Comparison of ENCODE assay signal across 18 mouse cellular contexts in genomic region chr5:122175402-122175801, GRCm38 (mm10). TPM values are rescaled to one million over a fixed set of nuclear protein-coding genes. Genes with fewer than 3 reads are reported as not detected.
DNase-seq lines count a peak whose midpoint lies in the region; ATAC-seq and TF ChIP-seq lines count a peak whose summit lies in the region.
"Had no signal": no experiment of that assay in that cellular context is flagged by ENCODE, and none has a peak within 500 bp of the region (broad histone marks: within the 10 kb centered on the region; RNA-seq: fewer than 3 reads in every experiment).

No protein-coding gene starts in this region.

- TF ChIP-seq CTCF in layer of hippocampus, adult 2 months (conservative IDR thresholded peaks at IDR 0.05): no peak

- no peak overlapping the region for H3K4me2 ChIP-seq in hindbrain, embryonic 13.5 days
- no peak overlapping the region for H3K4me2 ChIP-seq in hindbrain, embryonic 12.5 days (replicated peaks)
- H3K4me2 ChIP-seq in embryonic facial prominence, embryonic 15.5 days (replicated peaks): no peak overlapping the region
- H3K4me2 ChIP-seq: forebrain, embryonic 12.5 days; heart, embryonic 11.5 days; liver, embryonic 15.5 days; midbrain, embryonic 13.5 days had no signal

- DNase-seq in cerebellum, adult 11-12 months: peak; percentile 44
- no peak for DNase-seq in cerebellum, adult 11 months
- DNase-seq in layer of hippocampus, adult 2 months (ENCODE audit: low spot score in 2 of 2): peak in 1 of 2 experiments; percentile 9
- no peak for DNase-seq in layer of hippocampus, postnatal 25 days (ENCODE audit: extremely low spot score in 1 of 2, low spot score in 1 of 2)
- no peak for DNase-seq in frontal cortex, postnatal 36 days (ENCODE audit: low spot score in 2 of 2)
- DNase-seq: cerebellum, adult 18-20 months; gastrocnemius, postnatal 36 days; heart, postnatal 36 days; lung, postnatal 36 days; right cerebral cortex, postnatal 25 days; thymus, postnatal 4 days had no signal

- H3K36me3 ChIP-seq in hindbrain, embryonic 13.5 days: peaks cover 55% of the 10 kb centered on the region
- H3K36me3 ChIP-seq in hindbrain, embryonic 12.5 days: peaks cover 48% of the 10 kb centered on the region
- H3K36me3 ChIP-seq in embryonic facial prominence, embryonic 15.5 days: peaks cover 49% of the 10 kb centered on the region

- no peak for ATAC-seq in hindbrain, embryonic 13.5 days (ENCODE audit: low FRiP score)
- no peak for ATAC-seq in hindbrain, embryonic 12.5 days (ENCODE audit: low FRiP score)
- no peak for ATAC-seq in embryonic facial prominence, embryonic 15.5 days (ENCODE audit: insufficient number of reproducible peaks, low FRiP score, low TSS enrichment, low read depth)

- peak overlapping the region; percentile 30; the same call in 1 of the 2 replicates for H3K27ac ChIP-seq in hindbrain, embryonic 13.5 days
- no peak overlapping the region for H3K27ac ChIP-seq in hindbrain, embryonic 12.5 days
- H3K27ac ChIP-seq in layer of hippocampus, adult 2 months: peak overlapping the region; percentile 79
- H3K27ac ChIP-seq in embryonic facial prominence, embryonic 15.5 days (replicated peaks): no peak overlapping the region
- H3K27ac ChIP-seq: forebrain, embryonic 12.5 days; liver, embryonic 15.5 days; midbrain, embryonic 13.5 days had no signal

- no peak overlapping the region for H3K4me3 ChIP-seq in hindbrain, embryonic 13.5 days
- H3K4me3 ChIP-seq in hindbrain, embryonic 12.5 days: no peak overlapping the region
- H3K4me3 ChIP-seq in layer of hippocampus, adult 2 months: no peak overlapping the region
- H3K4me3 ChIP-seq in embryonic facial prominence, embryonic 15.5 days (replicated peaks): no peak overlapping the region
- H3K4me3 ChIP-seq: forebrain, embryonic 12.5 days; liver, embryonic 15.5 days; midbrain, embryonic 13.5 days had no signal

- no peaks in the 10 kb centered on the region for H3K27me3 ChIP-seq in hindbrain, embryonic 13.5 days
- no peaks in the 10 kb centered on the region for H3K27me3 ChIP-seq in hindbrain, embryonic 12.5 days
- H3K27me3 ChIP-seq in embryonic facial prominence, embryonic 15.5 days: no peaks in the 10 kb centered on the region
- H3K27me3 ChIP-seq: forebrain, embryonic 12.5 days; liver, embryonic 15.5 days; midbrain, embryonic 13.5 days had no signal

- WGBS in hindbrain, embryonic 13.5 days: 87% methylated on average over 2 of the region's 2 CpGs
- WGBS in hindbrain, embryonic 12.5 days: 70% methylated on average over 2 of the region's 2 CpGs
- WGBS in embryonic facial prominence, embryonic 15.5 days: 53% methylated on average over 2 of the region's 2 CpGs

- no peaks in the 10 kb centered on the region for H3K9me3 ChIP-seq in hindbrain, embryonic 13.5 days
- H3K9me3 ChIP-seq in hindbrain, embryonic 12.5 days (replicated peaks): no peaks in the 10 kb centered on the region
- H3K9me3 ChIP-seq in embryonic facial prominence, embryonic 15.5 days (replicated peaks): no peaks in the 10 kb centered on the region
- H3K9me3 ChIP-seq: forebrain, embryonic 12.5 days; liver, embryonic 15.5 days; midbrain, embryonic 13.5 days had no signal

- H3K9ac ChIP-seq in hindbrain, embryonic 13.5 days: no peak overlapping the region
- no peak overlapping the region for H3K9ac ChIP-seq in hindbrain, embryonic 12.5 days
- 0 out of 2 replicates have a peak overlapping the region, but pooled peaks have one; percentile 2 for H3K9ac ChIP-seq in embryonic facial prominence, embryonic 15.5 days
- H3K9ac ChIP-seq: forebrain, embryonic 12.5 days; liver, embryonic 15.5 days; midbrain, embryonic 13.5 days had no signal

- H3K4me1 ChIP-seq in hindbrain, embryonic 13.5 days (replicated peaks): no peaks in the 10 kb centered on the region
- no peaks in the 10 kb centered on the region for H3K4me1 ChIP-seq in hindbrain, embryonic 12.5 days
- no peaks in the 10 kb centered on the region for H3K4me1 ChIP-seq in embryonic facial prominence, embryonic 15.5 days
- H3K4me1 ChIP-seq: forebrain, embryonic 12.5 days; liver, embryonic 15.5 days; midbrain, embryonic 13.5 days had no signal

RNA-seq across cellular contexts. Expression of gene Ppp1cc, which starts 17.3 kb away (rescaled TPM):
- 204 and 206 TPM in 2 replicates for polyA plus RNA-seq in hindbrain, embryonic 13.5 days (2015; fragmentation: Nextera tagmentation; extraction: Ambion mirVana)
- polyA plus RNA-seq in hindbrain, embryonic 12.5 days (2016; fragmentation: Nextera tagmentation; extraction: Ambion mirVana): 286 and 293 TPM in 2 replicates
- 100 to 1,000 TPM; 223 to 228 TPM for total RNA-seq in layer of hippocampus, adult 2 months (2021)
- total RNA-seq in layer of hippocampus, postnatal 25 days (2021): 100 to 1,000 TPM; 208 to 211 TPM
- 235 and 238 TPM in 2 replicates for polyA plus RNA-seq in embryonic facial prominence, embryonic 15.5 days (2015; fragmentation: Nextera tagmentation; extraction: Ambion mirVana)

RNA-seq across cellular contexts. Expression of gene Hvcn1, which starts 31.2 kb away (rescaled TPM):
- polyA plus RNA-seq in hindbrain, embryonic 13.5 days (2015; fragmentation: Nextera tagmentation; extraction: Ambion mirVana): 1.8 and 2.2 TPM in 2 replicates
- polyA plus RNA-seq in hindbrain, embryonic 12.5 days (2016; fragmentation: Nextera tagmentation; extraction: Ambion mirVana): 6.5 and 6.7 TPM in 2 replicates
- total RNA-seq in layer of hippocampus, adult 2 months (2021): 1 to 10 TPM; 2.6 to 3.0 TPM
- 1 to 10 TPM; 3.2 to 3.6 TPM for total RNA-seq in layer of hippocampus, postnatal 25 days (2021)
- 9.8 and 10.3 TPM in 2 replicates for polyA plus RNA-seq in embryonic facial prominence, embryonic 15.5 days (2015; fragmentation: Nextera tagmentation; extraction: Ambion mirVana)

RNA-seq across cellular contexts. Expression of gene Ccdc63, which starts 34.8 kb away (rescaled TPM):
- not detected in 2 replicates for polyA plus RNA-seq in hindbrain, embryonic 13.5 days (2015; fragmentation: Nextera tagmentation; extraction: Ambion mirVana)
- polyA plus RNA-seq in hindbrain, embryonic 12.5 days (2016; fragmentation: Nextera tagmentation; extraction: Ambion mirVana): not detected in 2 replicates
- 1 to 10 TPM in 1 of 2 experiments, under 1 TPM in 1; 0.39 to 1.2 TPM for total RNA-seq in layer of hippocampus, adult 2 months (2021)
- under 1 TPM; 0.74 to 0.94 TPM for total RNA-seq in layer of hippocampus, postnatal 25 days (2021)
- 0.24 TPM in 1 of 2 replicates, not detected in the other for polyA plus RNA-seq in embryonic facial prominence, embryonic 15.5 days (2015; fragmentation: Nextera tagmentation; extraction: Ambion mirVana)
- total RNA-seq: gastrocnemius, postnatal 36 days; heart, postnatal 36 days had no signal
- polyA plus RNA-seq: forebrain, embryonic 12.5 days; midbrain, embryonic 13.5 days had no signal

Comparison
In these comparisons a context has a peak if more than half of its experiments do, and no peak if none do; other contexts are left out.
1. H3K27ac ChIP-seq: peak in hindbrain, embryonic 13.5 days (single experiment) and layer of hippocampus, adult 2 months (single experiment); none in hindbrain, embryonic 12.5 days (single experiment) and embryonic facial prominence, embryonic 15.5 days (single experiment).